10 mouse cellular contexts compared by ENCODE assay signal in the genomic region with DNA sequence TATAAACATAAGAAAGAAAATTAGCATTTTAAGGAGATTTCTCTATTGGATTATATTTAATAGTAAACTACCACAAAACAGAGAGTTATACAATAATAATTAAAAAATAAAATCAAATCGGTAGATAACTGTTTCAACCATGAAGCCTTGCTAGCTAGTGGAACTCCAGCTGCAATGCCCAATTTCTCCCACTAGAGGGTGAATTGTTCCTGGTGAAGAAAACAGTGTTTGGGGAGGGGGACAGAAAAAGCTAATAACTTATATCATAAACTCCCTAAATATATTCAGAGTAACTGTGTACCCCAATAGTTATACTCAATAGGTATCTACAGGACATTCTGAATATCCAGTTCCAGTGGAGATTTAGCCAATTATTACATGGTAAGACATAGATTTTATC.
DNase-seq lines count a peak whose midpoint lies in the region; ATAC-seq and TF ChIP-seq lines count a peak whose summit lies in the region.
"Had no signal": no experiment of that assay in that cellular context is flagged by ENCODE, and none has a peak within 500 bp of the region (broad histone marks: within the 10 kb centered on the region; RNA-seq: fewer than 3 reads in every experiment).

No protein-coding gene starts in this region.

- no peak overlapping the region for H3K4me3 ChIP-seq in forebrain, postnatal 0 days (ENCODE audit: low read depth, low read length)
- H3K4me3 ChIP-seq in forebrain, embryonic 10.5 days: no peak overlapping the region
- no peak overlapping the region for H3K4me3 ChIP-seq in lung, embryonic 14.5 days (ENCODE audit: low read depth, low read length)
- H3K4me3 ChIP-seq: heart, embryonic 13.5 days had no signal

- 59% methylated on average over 1 of the region's 1 CpGs for WGBS in forebrain, postnatal 0 days
- WGBS in forebrain, embryonic 10.5 days: 75% methylated on average over 1 of the region's 1 CpGs
- WGBS in lung, embryonic 14.5 days: 50% methylated on average over 1 of the region's 1 CpGs

- H3K36me3 ChIP-seq in forebrain, postnatal 0 days (ENCODE audit: insufficient read depth): no peaks in the 10 kb centered on the region
- H3K36me3 ChIP-seq in forebrain, embryonic 10.5 days (replicated peaks): no peaks in the 10 kb centered on the region
- no peaks in the 10 kb centered on the region for H3K36me3 ChIP-seq in lung, embryonic 14.5 days (ENCODE audit: insufficient read depth)
- H3K36me3 ChIP-seq: heart, embryonic 13.5 days had no signal

- TF ChIP-seq CTCF in forebrain, postnatal 0 days (IDR thresholded peaks at IDR 0.05; ENCODE audit: low read depth): peak; percentile 74
- peak; percentile 69 for TF ChIP-seq CTCF in lung, embryonic 14.5 days (IDR thresholded peaks at IDR 0.05; ENCODE audit: low read depth)

- peak; percentile 69 for DNase-seq in forebrain, postnatal 0 days
- no peak for DNase-seq in forebrain, embryonic 10.5 days (ENCODE audit: extremely low spot score, low spot score)
- DNase-seq in lung, embryonic 14.5 days: peak; percentile 75
- DNase-seq in lung, adult 18-20 months: no peak
- peak; percentile 55 for DNase-seq in adipocyte (ENCODE audit: low spot score)
- DNase-seq in fibroblast of lung, adult 2 months (ENCODE audit: low read depth): peak; percentile 1
- DNase-seq in lung, postnatal 14 days: peak; percentile 25

- H3K9me3 ChIP-seq in forebrain, postnatal 0 days (ENCODE audit: low read length): no peaks in the 10 kb centered on the region
- no peaks in the 10 kb centered on the region for H3K9me3 ChIP-seq in forebrain, embryonic 10.5 days
- H3K9me3 ChIP-seq in lung, embryonic 14.5 days (ENCODE audit: low read depth, low read length): no peaks in the 10 kb centered on the region
- H3K9me3 ChIP-seq: heart, embryonic 13.5 days had no signal

- no peak overlapping the region for H3K9ac ChIP-seq in forebrain, postnatal 0 days
- no peak overlapping the region for H3K9ac ChIP-seq in lung, embryonic 14.5 days
- H3K9ac ChIP-seq: heart, embryonic 13.5 days had no signal

- no peaks in the 10 kb centered on the region for H3K27me3 ChIP-seq in forebrain, postnatal 0 days (ENCODE audit: insufficient read depth, low read length)
- no peaks in the 10 kb centered on the region for H3K27me3 ChIP-seq in forebrain, embryonic 10.5 days (ENCODE audit: poor library complexity, severe bottlenecking)
- no peaks in the 10 kb centered on the region for H3K27me3 ChIP-seq in lung, embryonic 14.5 days (ENCODE audit: insufficient read depth, low read length)
- H3K27me3 ChIP-seq: heart, embryonic 13.5 days had no signal

- H3K4me2 ChIP-seq in forebrain, postnatal 0 days (ENCODE audit: low read depth): no peak overlapping the region
- no peak overlapping the region for H3K4me2 ChIP-seq in lung, embryonic 14.5 days
- H3K4me2 ChIP-seq: heart, embryonic 13.5 days had no signal

- no peak for ATAC-seq in forebrain, postnatal 0 days
- no peak for ATAC-seq in lung, embryonic 14.5 days (ENCODE audit: insufficient read depth)
- ATAC-seq in monocyte, adult 5-6 weeks (replicated peaks; ENCODE audit: insufficient number of reproducible peaks, low FRiP score, low TSS enrichment, poor library complexity, severe bottlenecking): no peak

- H3K4me1 ChIP-seq in forebrain, postnatal 0 days (ENCODE audit: insufficient read depth): no peaks in the 10 kb centered on the region
- no peaks in the 10 kb centered on the region for H3K4me1 ChIP-seq in forebrain, embryonic 10.5 days
- H3K4me1 ChIP-seq in lung, embryonic 14.5 days (ENCODE audit: insufficient read depth): no peaks in the 10 kb centered on the region
- H3K4me1 ChIP-seq: heart, embryonic 13.5 days had no signal

- no peak overlapping the region for H3K27ac ChIP-seq in forebrain, postnatal 0 days (ENCODE audit: low read depth, low read length)
- no peak overlapping the region for H3K27ac ChIP-seq in forebrain, embryonic 10.5 days
- no peak overlapping the region for H3K27ac ChIP-seq in lung, embryonic 14.5 days (ENCODE audit: low read depth)
- H3K27ac ChIP-seq: heart, embryonic 13.5 days; macrophage had no signal

Comparison
In these comparisons a context has a peak if more than half of its experiments do, and no peak if none do; other contexts are left out.
1. DNase-seq: peak in forebrain, postnatal 0 days (single experiment), lung, embryonic 14.5 days (single experiment), adipocyte (single experiment), fibroblast of lung, adult 2 months (single experiment) and lung, postnatal 14 days (single experiment); none in forebrain, embryonic 10.5 days (single experiment) and lung, adult 18-20 months (0 of 2).